Comparison of ENCODE assay signal across 8 mouse cellular contexts in the genomic region with DNA sequence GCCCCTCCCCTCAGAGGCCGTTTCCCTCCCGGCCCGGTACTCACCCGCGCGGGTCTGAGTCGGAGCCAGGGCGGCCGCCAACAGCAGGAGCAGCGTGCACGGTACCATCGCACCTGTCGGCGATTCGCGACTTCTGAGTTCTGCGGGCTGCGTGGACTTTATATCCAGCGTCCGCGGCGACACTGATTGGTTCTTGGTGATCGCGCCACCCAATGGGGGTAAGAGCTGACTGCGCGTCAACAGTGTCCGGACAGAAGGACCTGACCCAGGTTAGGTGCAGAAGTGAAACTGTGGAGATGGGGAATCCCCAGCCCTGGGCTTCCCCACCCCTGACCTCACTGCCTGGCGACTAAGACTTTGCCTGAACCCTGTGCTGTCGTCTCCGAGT. TPM values are rescaled to one million over a fixed set of nuclear protein-coding genes. Genes with fewer than 3 reads are reported as not detected.
DNase-seq lines count a peak whose midpoint lies in the region; ATAC-seq and TF ChIP-seq lines count a peak whose summit lies in the region.

A gene (minus strand): TSS at position 198 of the 388 bp plus-strand sequence.

- H3K4me1 ChIP-seq in bone marrow, adult 2 months (ENCODE audit: control insufficient read depth, insufficient read depth, low read length), result no peaks in the 10 kb centered on the region; the same call in 1 of the 2 replicates
- H3K4me1 ChIP-seq in embryonic fibroblast, embryonic 13.5 days (ENCODE audit: control insufficient read depth, insufficient read depth, low read length), result no peaks in the 10 kb centered on the region
- peaks cover 8% of the 10 kb centered on the region; the same call in 1 of the 2 replicates for H3K4me1 ChIP-seq in limb, embryonic 12.5 days (replicated peaks)
- peaks cover 5% of the 10 kb centered on the region; the same call in 1 of the 2 replicates for H3K4me1 ChIP-seq in midbrain, embryonic 14.5 days (ENCODE audit: control insufficient read depth, insufficient read depth, low read length)

- H3K9ac ChIP-seq in limb, embryonic 12.5 days (replicated peaks), result peak within 1 kb of the TSS; percentile 60
- peak within 1 kb of the TSS; percentile 45; the same call in 1 of the 2 replicates for H3K9ac ChIP-seq in midbrain, embryonic 14.5 days (replicated peaks; ENCODE audit: low read length)

- H3K4me2 ChIP-seq in limb, embryonic 12.5 days, result peak within 1 kb of the TSS; percentile 88
- peak within 1 kb of the TSS; percentile 84 for H3K4me2 ChIP-seq in midbrain, embryonic 14.5 days (ENCODE audit: low read length)

- peak within 1 kb of the TSS; percentile 90 for H3K27ac ChIP-seq in bone marrow, adult 2 months (ENCODE audit: control insufficient read depth, insufficient read depth, low read depth, low read length, poor library complexity)
- no peak within 1 kb of the TSS for H3K27ac ChIP-seq in embryonic fibroblast, embryonic 13.5 days (ENCODE audit: insufficient read depth, low read length)
- no peak within 1 kb of the TSS for H3K27ac ChIP-seq in limb, embryonic 12.5 days
- H3K27ac ChIP-seq in midbrain, embryonic 14.5 days (replicated peaks; ENCODE audit: low read depth, low read length), result no peak within 1 kb of the TSS

- peak within 1 kb of the TSS; percentile 76 for H3K4me3 ChIP-seq in bone marrow, adult 2 months (replicated peaks; ENCODE audit: control insufficient read depth, low read depth, low read length)
- H3K4me3 ChIP-seq in embryonic fibroblast, embryonic 13.5 days (ENCODE audit: insufficient read depth, low read length), result peak within 1 kb of the TSS; percentile 57
- H3K4me3 ChIP-seq in limb, embryonic 12.5 days (replicated peaks), result peak within 1 kb of the TSS; percentile 50
- peak within 1 kb of the TSS; percentile 43 for H3K4me3 ChIP-seq in midbrain, embryonic 14.5 days (replicated peaks; ENCODE audit: low read depth, low read length)

- TF ChIP-seq POLR2A in bone marrow, adult 2 months (IDR thresholded peaks at IDR 0.05; ENCODE audit: borderline replicate concordance, control insufficient read depth, low read depth, low read length), result peak; percentile 100
- TF ChIP-seq POLR2A in embryonic fibroblast, embryonic 13.5 days (IDR thresholded peaks at IDR 0.05; ENCODE audit: low read depth, low read length), result peak; percentile 96

- TF ChIP-seq CTCF in bone marrow, adult 2 months (IDR thresholded peaks at IDR 0.05; ENCODE audit: control insufficient read depth, insufficient read depth, low read length), result 0 out of 2 replicates have a peak, but pooled peaks have one; percentile 1
- no peak for TF ChIP-seq CTCF in embryonic fibroblast, embryonic 13.5 days (IDR thresholded peaks at IDR 0.05; ENCODE audit: borderline replicate concordance, insufficient read depth, low read length)

- peak; percentile 47; the same call in 1 of the 2 replicates for ATAC-seq in limb, embryonic 12.5 days (ENCODE audit: insufficient number of reproducible peaks, insufficient read depth, low FRiP score, low TSS enrichment, low read depth)
- ATAC-seq in midbrain, embryonic 14.5 days (ENCODE audit: low FRiP score, low TSS enrichment), result peak; percentile 57; the same call in 1 of the 2 replicates

- H3K27me3 ChIP-seq in limb, embryonic 12.5 days, result peaks cover 72% of the 10 kb centered on the region
- H3K27me3 ChIP-seq in midbrain, embryonic 14.5 days (ENCODE audit: control insufficient read depth, insufficient read depth, low read length), result peaks cover 19% of the 10 kb centered on the region; the same call in 1 of the 2 replicates

- WGBS in bone marrow, adult 2 months, result under 1% methylated on average over 30 of the region's 30 CpGs
- under 1% methylated on average over 30 of the region's 30 CpGs for whole genome bisulfite sequencing in limb, embryonic 12.5 days
- under 1% methylated on average over 30 of the region's 30 CpGs for WGBS in midbrain, embryonic 14.5 days

- peak; percentile 98 for DNase-seq in A20 (ENCODE audit: low read depth, low spot score)
- DNase-seq in heart, adult 8-10 months (ENCODE audit: low spot score), result peak; percentile 96
- peak; percentile 94 to 95 for DNase-seq in kidney, adult 8-10 months
- DNase-seq in midbrain, embryonic 14.5 days, result peak; percentile 73
- DNase-seq in spleen, postnatal 10 days (ENCODE audit: low spot score in 2 of 2), result peak; percentile 79 to 92

- H3K36me3 ChIP-seq in limb, embryonic 12.5 days, result no peaks in the 10 kb centered on the region
- H3K36me3 ChIP-seq in midbrain, embryonic 14.5 days (ENCODE audit: control insufficient read depth, insufficient read depth, low read length), result no peaks in the 10 kb centered on the region

- H3K9me3 ChIP-seq in limb, embryonic 12.5 days, result no peaks in the 10 kb centered on the region
- no peaks in the 10 kb centered on the region for H3K9me3 ChIP-seq in midbrain, embryonic 14.5 days (ENCODE audit: control insufficient read depth, low read length)

RNA-seq across cellular contexts. Expression of the gene that starts here (rescaled TPM):
- polyA plus RNA-seq in bone marrow, adult 2 months (2011; ENCODE audit: insufficient read depth, insufficient read length, low replicate concordance, missing spikeins), result 698 and 1,240 TPM in 2 replicates
- 131 and 166 TPM in 2 replicates for polyA plus RNA-seq in embryonic fibroblast, embryonic 13.5 days (2011; ENCODE audit: insufficient read length, low read depth, missing spikeins)
- 100 to 1,000 TPM; 111 to 163 (median 123) TPM for total RNA-seq in heart, adult 8-10 months (2022)
- polyA plus RNA-seq in limb, embryonic 12.5 days (2016; fragmentation: Nextera tagmentation; extraction: Ambion mirVana), result 4.5 and 5.0 TPM in 2 replicates
- 10.5 and 15.5 TPM in 2 replicates for polyA plus RNA-seq in midbrain, embryonic 14.5 days (2014; fragmentation: Nextera tagmentation; extraction: Ambion mirVana)
